Mouse (Mus musculus): ENCODE measurements around the gene Lrrc4. TPM values are rescaled to one million over a fixed set of nuclear protein-coding genes. Genes with fewer than 3 reads are reported as not detected.

Gene Lrrc4
- polyA plus RNA-seq, 1 experiment from 2014 or later = 3.8 TPM

GRCm38 (mm10) chr6:28758293-28758692, 73.3 kb downstream of the Lrrc4 start:
- Histone ChIP-seq H3K9me3 (no peaks in the 10 kb centered on the region), H3K4me1 (peaks cover 49% of the 10 kb centered on the region), H3K27me3 (no peaks in the 10 kb centered on the region; the same call in 1 of the 2 replicates), H3K36me3 (no peaks in the 10 kb centered on the region), H3K27ac (replicated peaks) (no peak overlapping the region), H3K4me3 (no peak overlapping the region), H3K4me2 (replicated peaks) (no peak overlapping the region), H3K9ac (replicated peaks) (no peak overlapping the region)
- 79% methylated on average over 4 of the region's 4 CpGs for WGBS
- ATAC-seq (ENCODE audit: low FRiP score, low read depth) = no peak

DNA sequence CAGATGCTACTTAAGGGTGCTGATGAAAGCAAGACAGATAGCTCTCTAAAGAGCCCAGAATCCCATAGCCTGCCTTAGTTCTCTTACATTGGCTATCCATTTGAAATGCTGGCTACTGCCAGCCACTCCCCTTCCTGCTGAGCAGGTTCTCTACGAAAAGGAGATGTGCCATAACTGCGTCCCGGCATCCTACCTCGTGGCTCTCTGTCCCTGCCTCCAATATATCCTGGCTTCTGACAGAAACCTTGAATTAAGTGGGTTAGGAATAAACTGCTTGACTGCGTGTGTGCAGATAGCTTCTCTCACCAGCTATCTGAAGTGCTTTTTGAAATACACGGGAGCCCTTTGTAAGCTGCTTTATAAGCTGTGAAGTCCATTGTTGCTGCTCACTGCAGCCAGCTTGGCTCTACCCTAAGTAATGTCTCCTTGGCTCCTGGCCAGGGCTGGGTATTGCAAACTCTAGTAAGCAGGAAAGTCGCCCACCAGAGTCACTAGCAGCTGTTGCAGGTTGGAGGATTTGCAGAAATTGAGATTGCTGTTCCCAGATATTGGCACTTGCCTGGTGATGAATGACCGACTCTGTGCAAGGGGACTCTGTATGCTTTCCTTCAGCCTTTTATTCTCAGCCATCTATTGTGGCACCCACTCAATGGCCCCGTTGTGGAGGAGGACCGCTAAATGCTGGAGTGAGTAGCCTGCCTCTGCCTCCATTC, 75.1 kb downstream of the Lrrc4 start:
- Histone ChIP-seq H3K27ac (replicated peaks) (peak overlapping the region; percentile 74), H3K27me3 (no peaks in the 10 kb centered on the region; the same call in 1 of the 2 replicates), H3K9me3 (no peaks in the 10 kb centered on the region), H3K4me1 (peaks cover 34% of the 10 kb centered on the region), H3K36me3 (no peaks in the 10 kb centered on the region), H3K4me2 (replicated peaks) (no peak overlapping the region), H3K4me3 (no peak overlapping the region), H3K9ac (replicated peaks) (no peak overlapping the region)
- peak; percentile 80 for ATAC-seq (ENCODE audit: low FRiP score, low read depth)
- WGBS = 40% methylated on average over 10 of the region's 10 CpGs

DNA sequence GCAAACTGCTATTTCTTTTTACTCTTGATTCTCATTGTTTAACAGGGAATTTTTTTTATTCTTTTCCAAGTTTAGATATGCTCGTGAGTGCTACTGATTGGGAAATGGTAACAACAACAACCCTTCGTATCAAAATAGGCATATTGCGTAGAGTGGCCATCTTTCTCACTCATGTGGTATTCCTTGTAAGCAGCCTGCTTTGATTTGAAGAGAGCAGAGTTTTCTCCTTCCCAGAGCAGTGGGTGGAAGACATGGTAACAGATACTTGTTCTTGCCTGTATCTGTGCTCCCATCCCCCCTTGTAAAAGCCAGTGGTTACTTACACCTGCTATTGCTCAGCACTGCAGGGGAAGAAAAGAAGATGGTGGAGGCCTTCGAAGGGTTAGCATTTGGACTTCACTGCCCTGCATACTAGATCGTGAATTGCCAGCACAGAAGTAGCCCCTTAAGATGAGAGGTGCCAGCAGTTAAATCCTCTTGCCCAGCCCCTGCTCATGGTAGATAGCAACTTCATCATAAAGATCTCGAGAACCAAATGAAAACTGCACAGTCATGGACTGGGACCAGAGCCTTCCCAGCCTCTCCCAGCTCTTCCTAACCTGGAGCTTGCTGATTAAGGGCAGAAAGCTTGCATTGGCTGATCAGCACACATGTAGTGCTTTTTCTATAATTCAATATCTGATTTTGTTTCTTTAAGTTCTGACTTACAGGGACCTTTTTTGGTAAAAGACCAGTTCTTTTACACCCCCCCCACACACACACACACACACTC, 77.2 kb downstream of the Lrrc4 start:
- H3K9me3 ChIP-seq = no peaks in the 10 kb centered on the region
- H3K4me1 ChIP-seq = peaks cover 24% of the 10 kb centered on the region
- H3K27me3 ChIP-seq = no peaks in the 10 kb centered on the region; the same call in 1 of the 2 replicates
- H3K4me3 ChIP-seq = no peak overlapping the region
- no peaks in the 10 kb centered on the region for H3K36me3 ChIP-seq
- no peak overlapping the region for H3K4me2 ChIP-seq (replicated peaks)
- no peak for ATAC-seq (ENCODE audit: low FRiP score, low read depth)
- H3K27ac ChIP-seq (replicated peaks) = no peak overlapping the region
- 90% methylated on average over 6 of the region's 6 CpGs for WGBS
- H3K9ac ChIP-seq (replicated peaks) = no peak overlapping the region

DNA sequence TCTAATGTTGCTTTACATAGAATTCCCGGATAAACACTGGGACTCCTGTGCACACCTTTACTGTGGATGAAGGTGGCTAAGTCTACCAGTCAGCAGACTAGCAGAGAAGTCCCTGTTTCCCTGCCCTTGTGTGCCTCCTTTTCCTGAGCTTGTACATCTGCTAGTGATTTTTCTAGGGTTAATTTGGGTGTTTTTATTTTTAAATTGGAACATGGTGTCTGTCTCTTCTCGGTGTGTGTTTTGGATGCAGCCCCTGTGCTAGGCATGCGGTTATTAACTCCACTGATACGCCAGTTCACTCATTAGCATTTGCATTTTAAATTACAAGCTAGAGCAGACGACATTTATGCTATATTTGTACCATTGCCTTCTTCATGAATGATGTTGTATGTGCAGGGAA, 77.9 kb downstream of the Lrrc4 start:
- no peaks in the 10 kb centered on the region for H3K36me3 ChIP-seq
- WGBS = 82% methylated on average over 5 of the region's 5 CpGs
- H3K27ac ChIP-seq (replicated peaks) = no peak overlapping the region
- no peak overlapping the region for H3K9ac ChIP-seq (replicated peaks)
- ATAC-seq (ENCODE audit: low FRiP score, low read depth) = no peak
- H3K4me3 ChIP-seq = no peak overlapping the region
- H3K9me3 ChIP-seq = no peaks in the 10 kb centered on the region
- no peaks in the 10 kb centered on the region; the same call in 1 of the 2 replicates for H3K27me3 ChIP-seq
- H3K4me1 ChIP-seq = peaks cover 30% of the 10 kb centered on the region
- H3K4me2 ChIP-seq (replicated peaks) = no peak overlapping the region

GRCm38 (mm10) chr6:28753217-28753616, 78.3 kb downstream of the Lrrc4 start:
- 96% methylated on average over 5 of the region's 5 CpGs for WGBS
- Histone ChIP-seq H3K4me1 (peaks cover 35% of the 10 kb centered on the region), H3K4me2 (replicated peaks) (no peak overlapping the region), H3K9me3 (no peaks in the 10 kb centered on the region), H3K27ac (replicated peaks) (no peak overlapping the region), H3K9ac (replicated peaks) (no peak overlapping the region), H3K36me3 (no peaks in the 10 kb centered on the region), H3K4me3 (no peak overlapping the region), H3K27me3 (no peaks in the 10 kb centered on the region; the same call in 1 of the 2 replicates)
- no peak for ATAC-seq (ENCODE audit: low FRiP score, low read depth)

GRCm38 (mm10) chr6:28751186-28751585, 80.4 kb downstream of the Lrrc4 start:
- H3K4me3 ChIP-seq = no peak overlapping the region
- H3K27ac ChIP-seq (replicated peaks) = no peak overlapping the region
- no peak for ATAC-seq (ENCODE audit: low FRiP score, low read depth)
- no peaks in the 10 kb centered on the region; the same call in 1 of the 2 replicates for H3K27me3 ChIP-seq
- no peak overlapping the region for H3K9ac ChIP-seq (replicated peaks)
- H3K4me2 ChIP-seq (replicated peaks) = no peak overlapping the region
- peaks cover 24% of the 10 kb centered on the region for H3K4me1 ChIP-seq
- H3K9me3 ChIP-seq = no peaks in the 10 kb centered on the region
- no peaks in the 10 kb centered on the region; the same call in 1 of the 2 replicates for H3K36me3 ChIP-seq
- 90% methylated on average over 3 of the region's 3 CpGs for WGBS

DNA sequence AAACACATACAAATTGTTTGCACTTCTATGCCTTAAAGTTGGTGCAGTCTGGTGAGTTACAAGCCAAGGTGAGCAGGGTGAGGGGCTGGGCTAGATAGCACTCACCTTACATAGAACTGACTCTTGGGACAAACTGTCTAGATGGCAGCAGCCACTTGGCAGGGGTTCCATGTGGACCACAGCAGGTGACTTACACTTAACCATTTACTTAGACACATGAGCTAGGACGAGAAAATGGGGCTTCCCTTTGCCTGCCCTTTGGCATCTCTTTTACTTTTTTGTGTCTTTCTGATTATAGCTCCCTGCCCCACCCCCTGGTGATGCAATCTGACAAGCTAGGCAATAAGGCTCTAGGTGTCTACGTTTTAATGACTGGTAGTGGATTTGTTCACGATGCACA, 82.3 kb downstream of the Lrrc4 start:
- no peaks in the 10 kb centered on the region; the same call in 1 of the 2 replicates for H3K36me3 ChIP-seq
- no peak for ATAC-seq (ENCODE audit: low FRiP score, low read depth)
- no peak overlapping the region for H3K4me2 ChIP-seq (replicated peaks)
- H3K27me3 ChIP-seq = no peaks in the 10 kb centered on the region; the same call in 1 of the 2 replicates
- H3K27ac ChIP-seq (replicated peaks) = no peak overlapping the region
- peaks cover 18% of the 10 kb centered on the region for H3K4me1 ChIP-seq
- WGBS = 70% methylated on average over 3 of the region's 3 CpGs
- no peaks in the 10 kb centered on the region for H3K9me3 ChIP-seq
- no peak overlapping the region for H3K9ac ChIP-seq (replicated peaks)
- H3K4me3 ChIP-seq = no peak overlapping the region

DNA sequence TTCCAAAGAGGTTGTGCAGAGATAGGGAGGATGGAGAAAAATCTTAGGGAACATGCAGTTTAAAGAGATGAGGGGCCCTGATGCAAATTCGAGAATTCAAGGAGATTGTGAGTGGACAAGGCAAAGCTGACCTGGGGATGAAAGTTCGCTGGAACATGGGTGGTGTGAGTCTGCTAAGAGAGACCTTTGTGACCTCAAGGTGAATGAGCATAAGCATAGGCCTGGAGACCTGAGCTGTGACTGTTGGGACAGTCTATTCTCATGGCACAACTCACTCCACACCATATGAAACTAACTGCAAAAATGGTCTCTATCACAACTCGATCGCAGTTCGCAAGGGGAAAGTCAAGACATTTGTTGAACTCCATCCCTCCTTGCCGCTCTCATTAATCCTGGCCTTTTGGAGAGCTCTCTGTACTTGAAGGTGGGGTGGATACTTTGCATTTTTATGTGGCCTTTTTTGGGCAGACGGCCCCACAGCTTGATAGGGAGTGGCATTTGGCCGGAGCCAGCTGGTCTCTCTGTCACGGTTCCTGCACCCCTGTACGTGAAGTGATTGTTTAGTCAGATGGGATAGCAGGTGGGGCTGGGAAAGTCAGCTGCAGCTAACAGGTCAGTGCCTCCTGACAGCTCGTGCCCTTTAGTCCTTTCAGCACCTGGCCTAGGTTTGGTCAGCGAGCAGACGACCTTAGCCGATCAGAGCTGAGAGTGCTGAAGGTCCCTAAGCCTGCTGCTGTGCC, 83.4 kb downstream of the Lrrc4 start:
- Histone ChIP-seq H3K9me3 (no peaks in the 10 kb centered on the region), H3K4me2 (replicated peaks) (no peak overlapping the region), H3K27ac (replicated peaks) (0 out of 2 replicates have a peak overlapping the region, but pooled peaks have one; percentile 16), H3K27me3 (no peaks in the 10 kb centered on the region), H3K36me3 (no peaks in the 10 kb centered on the region; the same call in 1 of the 2 replicates), H3K4me1 (peaks cover 26% of the 10 kb centered on the region), H3K4me3 (no peak overlapping the region), H3K9ac (replicated peaks) (no peak overlapping the region)
- 0 out of 2 replicates have a peak, but pooled peaks have one; percentile 27 for ATAC-seq (ENCODE audit: low FRiP score, low read depth)
- 64% methylated on average over 14 of the region's 14 CpGs for WGBS

- no peak for ATAC-seq (ENCODE audit: low FRiP score, low read depth)
- Histone ChIP-seq H3K9me3 (no peaks in the 10 kb centered on the region), H3K27ac (replicated peaks) (no peak overlapping the region), H3K4me2 (replicated peaks) (no peak overlapping the region), H3K4me1 (peaks cover 26% of the 10 kb centered on the region), H3K9ac (replicated peaks) (no peak overlapping the region), H3K4me3 (no peak overlapping the region), H3K27me3 (no peaks in the 10 kb centered on the region), H3K36me3 (no peaks in the 10 kb centered on the region; the same call in 1 of the 2 replicates)
- 89% methylated on average over 5 of the region's 5 CpGs for WGBS
Observed at GRCm38 (mm10) chr6:28747025-28747424, 84.5 kb downstream of the Lrrc4 start.

DNA sequence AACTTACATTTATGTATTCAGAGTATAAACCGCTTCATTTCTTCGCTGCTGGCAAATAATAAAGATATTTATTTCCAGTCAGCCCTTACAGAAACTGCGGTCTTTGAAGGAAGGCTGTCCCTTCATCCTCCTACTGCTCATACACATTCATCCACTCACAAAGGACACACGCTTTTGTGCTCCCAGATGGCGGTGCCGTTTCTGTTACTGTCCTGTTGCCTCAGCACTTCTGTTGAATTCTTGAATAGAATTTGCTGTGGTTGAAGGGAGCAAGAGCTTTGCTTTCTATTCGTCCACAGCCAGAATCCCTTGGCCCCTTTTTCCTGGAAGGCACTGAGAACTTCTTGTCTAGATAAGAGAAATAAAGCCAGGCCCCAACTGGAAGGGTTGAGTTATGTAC, 85.7 kb downstream of the Lrrc4 start:
- no peak overlapping the region for H3K9ac ChIP-seq (replicated peaks)
- no peaks in the 10 kb centered on the region for H3K27me3 ChIP-seq
- H3K9me3 ChIP-seq = no peaks in the 10 kb centered on the region
- peaks cover 26% of the 10 kb centered on the region for H3K4me1 ChIP-seq
- ATAC-seq (ENCODE audit: low FRiP score, low read depth) = no peak
- no peaks in the 10 kb centered on the region; the same call in 1 of the 2 replicates for H3K36me3 ChIP-seq
- no peak overlapping the region for H3K27ac ChIP-seq (replicated peaks)
- 81% methylated on average over 7 of the region's 7 CpGs for WGBS
- H3K4me2 ChIP-seq (replicated peaks) = no peak overlapping the region
- no peak overlapping the region for H3K4me3 ChIP-seq

GRCm38 (mm10) chr6:28743586-28743985, 88.0 kb downstream of the Lrrc4 start:
- no peak for ATAC-seq (ENCODE audit: low FRiP score, low read depth)
- Histone ChIP-seq H3K4me3 (no peak overlapping the region), H3K9ac (replicated peaks) (no peak overlapping the region), H3K4me1 (peaks cover 14% of the 10 kb centered on the region), H3K27ac (replicated peaks) (no peak overlapping the region), H3K4me2 (replicated peaks) (no peak overlapping the region), H3K9me3 (no peaks in the 10 kb centered on the region), H3K27me3 (no peaks in the 10 kb centered on the region), H3K36me3 (no peaks in the 10 kb centered on the region; the same call in 1 of the 2 replicates)
- WGBS = 63% methylated on average over 1 of the region's 1 CpGs

Measured in midbrain, embryonic 12.5 days (tissue).